Mouse (Mus musculus): ENCODE measurements around the gene Olfr1535. TPM values are rescaled to one million over a fixed set of nuclear protein-coding genes. Genes with fewer than 3 reads are reported as not detected.

Olfr1535 gene
- not detected in 2 replicates for polyA plus RNA-seq (2012; rRNA removed)

- no peaks in the 10 kb centered on the region for H3K36me3 ChIP-seq (ENCODE audit: control insufficient read depth, insufficient read depth, low read length)
- no peaks in the 10 kb centered on the region for H3K4me1 ChIP-seq (ENCODE audit: control insufficient read depth, insufficient read depth, low read length)
- H3K27me3 ChIP-seq (ENCODE audit: control insufficient read depth, insufficient read depth, low read length): no peaks in the 10 kb centered on the region
- H3K4me3 ChIP-seq (ENCODE audit: control insufficient read depth, low read depth, low read length): no peak within 1 kb of the TSS
- H3K27ac ChIP-seq (ENCODE audit: control insufficient read depth, insufficient read depth, low read depth, low read length): no peak within 1 kb of the TSS
- TF ChIP-seq POLR2A (IDR thresholded peaks at IDR 0.05; ENCODE audit: control insufficient read depth, low read depth, low read length): no peak
- no peak for TF ChIP-seq CTCF (IDR thresholded peaks at IDR 0.05; ENCODE audit: control insufficient read depth, insufficient read depth, insufficient replicate concordance, low read depth, low read length)
These were observed at the start of gene Olfr1535 for GRCm38 (mm10) chr13:21559793-21560192. Gene Olfr1535 (minus strand): TSS chr13:21559893.

GRCm38 (mm10) chr13:21591618-21592017 lies 31.9 kb upstream of the Olfr1535 start:
- Histone ChIP-seq H3K27me3 (ENCODE audit: control insufficient read depth, insufficient read depth, low read length) (no peaks in the 10 kb centered on the region), H3K27ac (ENCODE audit: control insufficient read depth, insufficient read depth, low read depth, low read length) (no peak overlapping the region), H3K36me3 (ENCODE audit: control insufficient read depth, insufficient read depth, low read length) (no peaks in the 10 kb centered on the region), H3K4me1 (ENCODE audit: control insufficient read depth, insufficient read depth, low read length) (no peaks in the 10 kb centered on the region), H3K4me3 (ENCODE audit: control insufficient read depth, low read depth, low read length) (no peak overlapping the region)
- TF ChIP-seq POLR2A (IDR thresholded peaks at IDR 0.05; ENCODE audit: control insufficient read depth, low read depth, low read length) (no peak), CTCF (IDR thresholded peaks at IDR 0.05; ENCODE audit: control insufficient read depth, insufficient read depth, insufficient replicate concordance, low read depth, low read length) (no peak)

GRCm38 (mm10) chr13:21581659-21582058 lies 22.0 kb upstream of the Olfr1535 start, which contains the start of gene Olfr1364:
Gene Olfr1364 (minus strand): TSS chr13:21581759.
- no peaks in the 10 kb centered on the region for H3K4me1 ChIP-seq (ENCODE audit: control insufficient read depth, insufficient read depth, low read length)
- no peaks in the 10 kb centered on the region for H3K27me3 ChIP-seq (ENCODE audit: control insufficient read depth, insufficient read depth, low read length)
- no peaks in the 10 kb centered on the region for H3K36me3 ChIP-seq (ENCODE audit: control insufficient read depth, insufficient read depth, low read length)
- TF ChIP-seq POLR2A (IDR thresholded peaks at IDR 0.05; ENCODE audit: control insufficient read depth, low read depth, low read length) (no peak), CTCF (IDR thresholded peaks at IDR 0.05; ENCODE audit: control insufficient read depth, insufficient read depth, insufficient replicate concordance, low read depth, low read length) (no peak)
- no peak within 1 kb of the TSS for H3K27ac ChIP-seq (ENCODE audit: control insufficient read depth, insufficient read depth, low read depth, low read length)
- H3K4me3 ChIP-seq (ENCODE audit: control insufficient read depth, low read depth, low read length): no peak within 1 kb of the TSS

- no peak overlapping the region for H3K27ac ChIP-seq (ENCODE audit: control insufficient read depth, insufficient read depth, low read depth, low read length)
- H3K4me1 ChIP-seq (ENCODE audit: control insufficient read depth, insufficient read depth, low read length): no peaks in the 10 kb centered on the region
- H3K36me3 ChIP-seq (ENCODE audit: control insufficient read depth, insufficient read depth, low read length): no peaks in the 10 kb centered on the region
- no peaks in the 10 kb centered on the region for H3K27me3 ChIP-seq (ENCODE audit: control insufficient read depth, insufficient read depth, low read length)
- TF ChIP-seq CTCF (IDR thresholded peaks at IDR 0.05; ENCODE audit: control insufficient read depth, insufficient read depth, insufficient replicate concordance, low read depth, low read length): no peak
- TF ChIP-seq POLR2A (IDR thresholded peaks at IDR 0.05; ENCODE audit: control insufficient read depth, low read depth, low read length): no peak
- no peak overlapping the region for H3K4me3 ChIP-seq (ENCODE audit: control insufficient read depth, low read depth, low read length)
These were observed 9.1 kb downstream of the Olfr1535 start for GRCm38 (mm10) chr13:21550416-21551110.

GRCm38 (mm10) chr13:21549487-21549886 lies 10.2 kb downstream of the Olfr1535 start:
- Histone ChIP-seq H3K4me1 (ENCODE audit: control insufficient read depth, insufficient read depth, low read length) (no peaks in the 10 kb centered on the region), H3K36me3 (ENCODE audit: control insufficient read depth, insufficient read depth, low read length) (no peaks in the 10 kb centered on the region), H3K4me3 (ENCODE audit: control insufficient read depth, low read depth, low read length) (no peak overlapping the region), H3K27me3 (ENCODE audit: control insufficient read depth, insufficient read depth, low read length) (no peaks in the 10 kb centered on the region), H3K27ac (ENCODE audit: control insufficient read depth, insufficient read depth, low read depth, low read length) (no peak overlapping the region)
- TF ChIP-seq CTCF (IDR thresholded peaks at IDR 0.05; ENCODE audit: control insufficient read depth, insufficient read depth, insufficient replicate concordance, low read depth, low read length) (no peak), POLR2A (IDR thresholded peaks at IDR 0.05; ENCODE audit: control insufficient read depth, low read depth, low read length) (no peak)

- H3K4me3 ChIP-seq (ENCODE audit: control insufficient read depth, low read depth, low read length): no peak within 1 kb of the TSS
- H3K4me1 ChIP-seq (ENCODE audit: control insufficient read depth, insufficient read depth, low read length): no peaks in the 10 kb centered on the region
- H3K27me3 ChIP-seq (ENCODE audit: control insufficient read depth, insufficient read depth, low read length): no peaks in the 10 kb centered on the region
- no peak within 1 kb of the TSS for H3K27ac ChIP-seq (ENCODE audit: control insufficient read depth, insufficient read depth, low read depth, low read length)
- H3K36me3 ChIP-seq (ENCODE audit: control insufficient read depth, insufficient read depth, low read length): no peaks in the 10 kb centered on the region
- TF ChIP-seq POLR2A (IDR thresholded peaks at IDR 0.05; ENCODE audit: control insufficient read depth, low read depth, low read length) (no peak), CTCF (IDR thresholded peaks at IDR 0.05; ENCODE audit: control insufficient read depth, insufficient read depth, insufficient replicate concordance, low read depth, low read length) (no peak)
These were observed 17.0 kb downstream of the Olfr1535 start, which contains the start of gene Olfr1366 for GRCm38 (mm10) chr13:21542708-21543107. Gene Olfr1366 (minus strand): TSS chr13:21542808.

- TF ChIP-seq POLR2A (IDR thresholded peaks at IDR 0.05; ENCODE audit: control insufficient read depth, low read depth, low read length): peak; percentile 76
- TF ChIP-seq CTCF (IDR thresholded peaks at IDR 0.05; ENCODE audit: control insufficient read depth, insufficient read depth, insufficient replicate concordance, low read depth, low read length): no peak
- H3K27me3 ChIP-seq (ENCODE audit: control insufficient read depth, insufficient read depth, low read length): no peaks in the 10 kb centered on the region
- H3K4me1 ChIP-seq (ENCODE audit: control insufficient read depth, insufficient read depth, low read length): peaks cover 4% of the 10 kb centered on the region; the same call in 1 of the 2 replicates
- H3K4me3 ChIP-seq (ENCODE audit: control insufficient read depth, low read depth, low read length): peak within 1 kb of the TSS; percentile 99
- H3K27ac ChIP-seq (ENCODE audit: control insufficient read depth, insufficient read depth, low read depth, low read length): peak within 1 kb of the TSS; percentile 94
- no peaks in the 10 kb centered on the region for H3K36me3 ChIP-seq (ENCODE audit: control insufficient read depth, insufficient read depth, low read length)
These were observed 28.9 kb downstream of the Olfr1535 start, which contains the start of gene Zkscan8 for GRCm38 (mm10) chr13:21530781-21531201. Gene Zkscan8 (minus strand): TSS chr13:21531120.

Measured in testis, adult 2 months (tissue).